Mouse (Mus musculus) liver, embryonic 14.5 days (tissue): ENCODE measurements around the gene Naglu.

Experiments
- CTCF ChIP-seq: IDR thresholded peaks from 2 replicates; pipeline ENCODE4 v1.5.1; 2016; ENCODE audit warnings: antibody characterized with exemption, low read depth, control low read depth
- EP300 ChIP-seq: IDR thresholded peaks from 2 replicates; pipeline ENCODE4 v1.6.1; 2016; ENCODE audit warnings: antibody characterized with exemption, low read depth

DNA sequence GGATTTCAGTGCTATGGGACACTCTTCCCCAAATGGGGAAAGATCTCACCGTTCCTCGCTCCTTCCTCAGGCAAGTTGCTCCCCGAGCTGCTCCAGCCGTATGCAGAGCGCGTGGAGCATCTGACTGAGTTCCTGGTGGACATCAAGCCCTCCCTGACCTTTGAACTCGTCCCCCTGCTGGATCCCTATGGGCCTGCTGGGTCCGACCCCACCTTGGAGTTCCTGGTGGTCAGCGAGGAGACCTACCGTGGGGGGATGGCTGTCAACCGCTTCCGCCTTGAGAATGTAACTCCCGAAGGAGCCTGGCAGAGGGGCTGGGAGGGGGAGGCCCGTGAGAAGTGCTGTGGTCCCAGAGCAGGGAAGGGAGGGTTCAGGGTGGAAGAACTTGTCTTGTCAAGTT, 14.4 kb downstream of the Naglu start:
- TF ChIP-seq CTCF (no peak), EP300 (no peak)
